Mouse (Mus musculus) 416B (cell line): ENCODE data around the gene Gemin4.
"Not testable (repeated sequence)": the region's sequence is repeated elsewhere in the genome, so short reads cannot be mapped to it uniquely, and the experiment has no call there.

Experiments used
- DNase-seq: peaks from one replicate; pipeline ENCODE4 v3.0.0; 2011; ENCODE audit warnings: low read depth

Gene Gemin4

DNA sequence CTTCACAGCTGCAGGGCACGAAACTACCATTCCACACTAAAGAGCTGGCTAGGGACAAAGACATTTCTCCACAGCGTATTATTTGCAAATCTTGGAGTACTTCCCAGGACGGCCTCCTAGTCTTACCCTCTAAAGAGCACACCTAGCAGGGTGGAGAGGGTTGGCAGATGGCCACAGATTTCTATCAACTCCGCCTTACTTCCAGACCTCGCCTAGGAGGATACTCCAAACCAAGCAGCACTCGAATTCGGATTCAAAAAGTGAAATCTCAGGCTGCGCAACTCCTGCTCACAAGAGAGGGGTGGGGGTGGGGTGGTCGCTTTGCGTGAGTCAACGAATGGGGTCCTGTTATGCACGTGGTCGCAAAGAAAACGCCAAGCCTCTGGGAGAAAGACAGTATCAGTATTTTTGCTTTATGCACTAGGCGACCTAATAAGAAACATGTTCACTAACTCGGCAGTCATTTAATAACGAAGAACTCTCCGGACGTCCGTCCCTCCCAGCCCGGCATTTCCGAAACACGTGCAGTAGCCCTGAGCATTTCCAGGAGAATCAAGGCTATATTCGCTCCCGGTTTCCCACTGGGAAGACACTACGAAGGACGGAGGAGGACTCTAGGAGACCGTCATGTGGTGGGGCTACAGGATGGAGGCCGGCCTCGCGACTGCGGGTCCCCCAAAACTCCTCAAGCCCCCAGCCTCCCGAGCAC, 629 bp downstream of the Gemin4 start:
- DNase-seq, result peak; percentile 57

DNA sequence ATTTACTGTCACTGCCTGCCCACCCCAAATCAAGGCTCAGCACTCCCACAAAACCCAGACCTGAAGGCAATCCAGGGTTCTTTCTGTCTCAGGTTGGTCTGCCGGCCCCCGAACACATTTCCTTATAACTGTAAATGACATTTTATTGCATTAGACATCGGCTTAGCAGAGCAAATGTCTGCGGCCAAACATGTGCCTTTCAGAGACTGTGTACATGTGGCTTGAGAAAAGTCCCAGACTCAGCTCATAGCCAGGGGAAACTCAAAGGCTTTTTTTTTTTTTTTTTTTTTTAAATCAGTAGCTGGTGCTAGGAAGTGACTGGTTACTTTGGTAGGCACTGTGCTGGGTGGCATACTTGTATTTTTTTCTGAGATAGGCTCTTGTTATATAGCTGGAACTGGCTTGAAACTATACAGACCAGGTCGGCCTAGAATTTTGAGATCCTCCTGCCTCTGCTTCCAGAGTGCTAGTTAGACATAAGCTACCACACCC, 1.4 kb downstream of the Gemin4 start:
- DNase-seq, result no peak

DNA sequence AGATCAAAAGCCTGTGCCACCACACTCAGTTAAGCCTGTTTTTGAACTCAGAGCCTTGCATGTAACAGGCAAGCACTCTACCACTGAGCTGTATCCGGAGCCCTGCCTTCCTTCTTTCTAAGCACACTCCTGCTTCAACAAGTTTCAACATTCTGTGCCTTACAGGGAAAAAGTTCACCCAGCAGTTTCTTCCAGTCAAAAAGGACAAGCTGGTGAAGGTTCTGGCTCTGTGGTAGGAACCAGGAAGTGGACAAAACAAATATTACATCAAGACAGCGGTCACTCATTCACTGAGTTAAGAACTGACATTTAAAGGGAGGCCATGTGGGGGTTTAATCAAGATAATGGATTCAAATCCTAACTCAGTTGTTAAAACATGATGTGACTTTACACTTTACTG, 2.5 kb downstream of the Gemin4 start:
- DNase-seq, result peak; percentile 61

DNA sequence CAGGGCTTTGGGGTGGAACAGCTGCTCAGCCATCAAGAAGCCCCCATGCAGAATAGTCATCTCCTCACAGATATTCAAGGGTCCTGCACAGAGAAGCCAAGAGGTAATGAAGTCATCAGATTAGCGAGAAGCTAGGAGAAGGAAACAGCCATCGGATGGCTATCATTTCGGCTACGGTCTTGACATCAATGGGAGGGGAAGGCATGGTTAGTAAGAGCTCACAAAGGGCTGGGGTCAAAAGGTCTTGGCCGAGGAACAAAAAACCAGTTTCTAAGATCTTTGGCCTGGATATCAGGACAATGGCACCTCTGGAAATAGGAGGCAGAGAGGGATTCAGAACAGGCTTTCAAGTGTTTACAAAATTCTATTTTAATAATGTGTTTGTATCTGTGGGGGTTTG, 3.6 kb downstream of the Gemin4 start:
- no peak for DNase-seq

DNA sequence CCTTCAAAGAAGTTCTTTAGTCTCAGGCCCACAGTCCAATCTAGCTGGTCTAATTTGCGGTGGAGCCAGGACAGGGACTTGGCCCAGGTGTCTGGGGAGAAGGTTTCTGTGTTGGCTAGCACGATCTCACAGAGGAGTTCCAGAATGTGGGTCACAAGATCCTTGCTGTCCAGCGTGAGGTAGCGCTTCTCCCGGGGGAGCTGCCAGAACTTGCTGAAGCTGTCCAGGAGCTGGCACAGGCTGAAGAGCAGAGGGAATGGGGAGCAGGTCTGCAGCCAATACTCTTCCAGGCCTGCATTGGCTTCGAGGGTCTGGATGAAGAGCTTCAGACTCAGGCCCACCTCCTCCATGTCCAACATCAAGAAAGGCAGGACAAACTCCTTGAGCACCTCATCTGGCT, 5.9 kb downstream of the Gemin4 start:
- DNase-seq, result not testable (repeated sequence)

DNA sequence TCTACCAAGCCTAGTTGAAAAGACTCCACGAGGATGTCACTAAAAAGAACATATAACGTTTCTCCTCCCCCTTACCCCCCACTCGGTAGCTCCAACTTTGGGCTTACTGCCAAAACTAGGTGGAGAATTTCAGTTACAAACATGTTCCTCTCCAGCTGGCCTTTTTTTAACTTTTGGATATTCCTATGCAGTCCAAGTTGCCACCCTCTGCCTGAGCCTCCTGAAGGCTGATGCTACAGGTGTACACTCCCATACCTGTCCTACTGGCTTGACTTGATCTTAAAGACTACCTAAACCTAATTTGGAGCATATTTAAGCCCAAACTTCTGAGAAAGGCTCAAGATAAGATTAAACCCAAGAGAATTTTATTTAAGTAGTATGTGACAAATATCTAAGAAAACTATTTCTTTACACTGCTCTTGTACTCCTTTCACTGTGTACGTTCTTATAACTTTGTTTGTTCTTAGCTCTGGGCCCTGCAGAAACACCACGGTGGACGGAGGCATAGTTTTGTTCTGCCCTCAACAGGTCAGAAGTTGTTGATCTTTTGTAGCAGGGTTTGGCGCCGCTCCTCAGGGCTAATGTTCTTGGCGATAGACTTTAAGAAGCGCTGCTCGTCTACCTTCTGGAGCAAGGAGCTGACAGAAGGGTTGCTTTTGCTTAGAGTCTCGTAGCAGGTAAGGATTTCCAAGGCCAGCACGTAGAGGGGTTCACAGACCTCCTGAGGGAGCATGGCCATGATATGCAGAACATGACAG, 7.1 kb downstream of the Gemin4 start:
- DNase-seq, result no peak

DNA sequence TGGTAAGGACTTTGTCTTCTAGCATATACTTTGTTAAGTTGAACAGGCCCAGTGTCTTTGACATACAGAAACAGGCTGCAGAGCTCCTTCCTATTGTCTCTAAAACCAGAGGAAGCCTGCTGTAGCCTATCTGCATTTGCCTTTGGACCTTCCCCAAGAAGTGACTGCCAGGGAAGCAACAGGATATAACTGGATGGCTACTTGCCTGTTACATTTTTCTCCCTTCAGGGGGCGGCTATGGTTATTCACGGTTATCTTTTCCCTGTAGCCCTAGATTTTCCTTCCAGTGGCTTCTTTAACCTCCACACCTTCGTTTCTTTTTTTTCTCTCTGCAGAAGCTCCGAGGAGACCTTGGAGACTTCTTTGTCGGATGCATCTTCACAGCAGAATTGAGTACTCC, 10.7 kb downstream of the Gemin4 start:
- no peak for DNase-seq

DNA sequence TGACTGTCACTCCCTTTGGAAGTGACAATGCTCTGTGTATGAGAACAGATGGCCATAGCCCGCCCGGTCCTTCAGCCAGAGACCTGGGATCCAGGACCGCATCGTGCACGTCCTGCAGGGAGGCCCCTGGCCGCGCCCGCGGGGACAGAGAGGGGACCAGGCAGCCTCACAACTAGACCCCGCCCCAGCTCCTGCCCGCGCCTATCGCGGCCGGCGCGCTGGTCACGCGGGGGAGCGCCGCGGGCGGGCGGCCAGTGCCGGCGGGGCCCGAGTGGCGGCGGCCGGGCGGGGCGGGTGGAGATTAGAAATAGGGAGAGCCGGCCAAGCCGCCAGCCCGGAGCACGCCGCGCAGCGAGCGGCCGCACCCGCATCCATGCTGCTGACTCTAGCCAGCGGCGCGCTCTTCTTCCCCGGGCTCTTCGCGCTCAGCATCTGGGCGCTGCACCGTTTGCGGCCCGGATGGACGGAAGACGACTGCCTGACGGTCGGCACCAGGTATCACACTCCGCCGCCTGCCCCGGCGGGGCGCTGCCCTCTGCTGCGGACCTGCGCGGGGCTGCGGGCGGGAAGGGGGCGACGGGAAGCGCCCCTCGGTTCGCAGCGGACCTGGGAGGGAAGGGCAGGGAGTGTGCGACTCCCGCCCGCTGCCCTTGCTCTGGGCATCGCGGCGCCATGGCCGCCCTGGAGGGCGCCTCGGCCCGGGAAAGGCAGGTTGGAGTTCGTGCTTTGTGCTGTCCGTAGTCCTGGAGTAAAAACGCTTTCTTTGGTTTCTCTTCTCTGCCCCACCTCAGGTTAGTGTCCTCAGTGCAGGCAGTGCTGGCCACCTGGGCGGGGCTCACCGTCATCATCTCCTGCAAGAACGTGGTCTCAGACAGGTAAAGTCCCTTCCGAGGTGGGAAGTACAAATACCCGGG, 15.4 kb downstream of the Gemin4 start:
- peak; percentile 46 for DNase-seq

DNA sequence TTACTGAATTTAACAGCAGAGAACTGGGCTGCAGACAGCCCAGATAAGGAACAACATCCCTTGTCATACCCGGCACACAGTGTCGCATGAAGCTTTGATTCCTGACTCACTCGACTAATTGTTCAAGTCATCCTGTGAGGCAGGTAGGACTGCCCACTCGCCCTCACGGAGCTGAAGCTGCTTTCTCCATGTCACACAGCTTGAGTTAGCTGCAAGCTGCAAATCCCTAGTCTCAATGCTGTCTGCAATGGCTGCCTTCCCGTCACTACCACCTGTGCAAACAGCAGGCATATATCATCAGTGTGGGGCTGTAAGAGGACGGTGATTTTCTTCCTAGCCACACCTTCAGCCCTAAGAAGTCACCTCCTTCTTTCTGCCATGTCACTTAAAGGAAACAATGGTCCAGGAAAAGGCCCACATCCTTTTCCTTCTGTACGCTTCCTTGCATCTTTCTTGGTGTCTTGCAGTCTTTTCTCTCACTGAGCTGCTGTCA, 20.4 kb downstream of the Gemin4 start:
- DNase-seq, result no peak

DNA sequence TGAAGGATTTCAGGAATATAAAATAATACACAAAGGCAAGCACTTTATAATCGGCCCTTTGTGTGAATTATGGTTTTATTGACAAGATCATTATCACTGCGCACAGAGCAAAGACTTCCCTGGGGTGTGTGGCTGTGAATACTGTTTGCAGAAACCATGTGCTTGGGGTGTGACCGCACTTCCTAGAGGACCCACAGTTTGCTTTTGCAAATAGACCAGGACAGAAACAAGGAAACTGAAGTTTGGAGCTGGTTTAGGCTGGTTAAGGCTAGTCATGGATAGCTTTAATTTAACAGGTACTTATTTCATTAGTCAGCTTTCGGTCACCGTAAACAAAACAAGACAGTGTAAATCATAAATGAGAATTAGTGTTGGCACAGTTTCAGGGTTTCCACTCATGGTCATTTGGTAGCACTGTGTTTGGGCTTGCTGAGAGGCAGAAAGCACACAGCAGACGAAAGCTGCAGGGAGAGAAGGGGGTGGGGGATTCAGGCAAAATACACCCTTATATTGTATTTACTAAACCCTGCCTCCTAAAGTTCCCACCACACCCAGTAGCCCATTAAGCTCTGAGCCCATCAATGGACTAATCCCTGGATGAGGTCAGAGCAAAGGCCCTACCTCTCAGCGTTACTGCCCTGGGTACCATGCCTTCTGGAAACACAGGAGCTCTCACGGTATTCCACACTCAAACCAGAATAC, 21.0 kb downstream of the Gemin4 start:
- peak; percentile 43 for DNase-seq

DNA sequence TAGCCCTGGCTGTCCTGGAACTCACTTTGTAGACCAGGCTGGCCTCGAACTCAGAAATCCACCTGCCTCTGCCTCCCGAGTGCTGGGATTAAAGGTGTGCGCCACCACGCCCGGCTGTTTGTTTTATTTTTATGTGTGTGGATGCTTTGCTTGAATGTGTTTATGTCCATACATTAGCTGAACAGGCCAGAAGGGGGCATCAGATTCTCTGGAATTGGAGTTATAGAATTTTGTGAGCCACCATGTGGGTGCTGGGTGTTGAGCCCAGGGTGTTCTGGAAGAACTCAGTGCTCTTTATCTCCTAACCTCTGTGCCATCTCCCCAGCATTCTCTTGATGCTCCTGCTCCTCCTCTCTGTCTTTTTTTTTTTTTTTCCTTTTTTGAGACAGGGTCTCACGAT, 30.6 kb downstream of the Gemin4 start:
- DNase-seq, result peak; percentile 59

DNA sequence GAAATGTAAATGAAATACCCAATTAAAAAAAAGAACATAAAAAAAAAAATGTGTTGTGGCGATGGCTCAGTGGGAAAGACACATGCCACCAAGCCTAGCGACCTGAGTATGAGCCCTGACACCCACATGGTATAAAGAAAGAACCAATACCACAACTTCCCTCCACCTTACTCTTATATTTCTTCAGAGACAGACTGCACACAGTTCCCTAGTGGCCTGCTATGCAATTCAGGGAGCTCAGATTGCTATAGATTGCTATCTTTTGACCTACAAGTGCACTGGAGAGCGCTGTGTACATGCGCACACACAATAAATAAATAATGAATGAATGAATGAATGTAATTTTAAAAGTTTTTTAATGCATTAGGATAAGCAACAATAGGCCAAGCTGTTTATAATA, 33.7 kb downstream of the Gemin4 start:
- DNase-seq, result peak; percentile 34

DNA sequence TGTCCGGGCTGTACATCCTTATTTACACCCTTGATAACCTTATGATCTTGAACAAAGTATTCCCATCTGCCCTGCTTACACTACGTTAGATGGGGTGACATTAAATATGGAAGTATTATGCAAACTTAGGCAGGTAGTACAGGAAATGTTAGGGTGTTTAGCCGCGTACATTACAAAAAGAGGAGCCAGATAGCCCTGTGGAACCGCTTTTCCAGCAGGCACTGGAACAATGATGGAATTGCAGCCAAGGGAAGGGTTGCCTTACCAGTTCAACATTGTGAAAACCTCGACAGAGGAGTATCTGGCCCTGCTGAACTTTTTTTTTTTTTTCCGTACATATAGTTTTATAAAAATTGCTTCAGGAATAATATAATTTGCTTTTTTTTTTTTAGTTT, 37.3 kb downstream of the Gemin4 start:
- DNase-seq, result no peak

DNA sequence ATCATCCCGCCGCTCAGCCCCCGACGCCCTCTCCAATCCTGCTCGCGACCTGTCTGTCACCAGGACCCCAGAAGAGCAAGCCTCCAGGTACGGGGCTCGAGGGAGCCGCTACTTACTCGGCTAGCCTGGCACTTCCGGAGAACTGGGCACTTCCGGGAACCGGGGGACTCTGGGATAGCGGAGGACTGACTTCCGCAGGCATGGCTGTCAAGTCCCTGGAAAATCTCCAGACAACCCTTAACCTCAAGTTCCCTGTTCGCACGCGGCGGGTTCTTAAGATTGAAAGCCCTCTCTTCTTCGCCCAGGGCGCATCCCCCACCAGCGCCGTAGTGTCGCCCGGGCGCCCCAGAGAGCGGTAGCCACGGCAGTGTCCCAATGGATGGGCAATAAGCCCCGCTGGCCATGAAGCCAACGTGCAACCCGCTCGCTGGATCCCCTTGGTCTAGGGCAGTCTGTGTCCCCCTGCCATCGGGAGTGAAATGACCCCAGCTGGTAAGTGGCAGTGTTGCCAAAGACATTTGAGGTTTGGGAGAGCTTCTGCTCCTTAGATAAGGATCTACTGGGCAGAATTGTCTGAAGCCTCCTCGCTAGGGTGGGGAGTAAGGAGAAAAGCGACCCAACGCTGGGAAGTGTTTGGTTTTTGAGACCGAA, 37.8 kb downstream of the Gemin4 start, which contains the start of the genes Vps53 and Fam57a:
Gene Vps53 (minus strand): TSS at position 153 of the 651 bp plus-strand sequence.
Gene Fam57a (plus strand): TSS at position 177 of the 651 bp plus-strand sequence.
- DNase-seq, result peak; percentile 86

DNA sequence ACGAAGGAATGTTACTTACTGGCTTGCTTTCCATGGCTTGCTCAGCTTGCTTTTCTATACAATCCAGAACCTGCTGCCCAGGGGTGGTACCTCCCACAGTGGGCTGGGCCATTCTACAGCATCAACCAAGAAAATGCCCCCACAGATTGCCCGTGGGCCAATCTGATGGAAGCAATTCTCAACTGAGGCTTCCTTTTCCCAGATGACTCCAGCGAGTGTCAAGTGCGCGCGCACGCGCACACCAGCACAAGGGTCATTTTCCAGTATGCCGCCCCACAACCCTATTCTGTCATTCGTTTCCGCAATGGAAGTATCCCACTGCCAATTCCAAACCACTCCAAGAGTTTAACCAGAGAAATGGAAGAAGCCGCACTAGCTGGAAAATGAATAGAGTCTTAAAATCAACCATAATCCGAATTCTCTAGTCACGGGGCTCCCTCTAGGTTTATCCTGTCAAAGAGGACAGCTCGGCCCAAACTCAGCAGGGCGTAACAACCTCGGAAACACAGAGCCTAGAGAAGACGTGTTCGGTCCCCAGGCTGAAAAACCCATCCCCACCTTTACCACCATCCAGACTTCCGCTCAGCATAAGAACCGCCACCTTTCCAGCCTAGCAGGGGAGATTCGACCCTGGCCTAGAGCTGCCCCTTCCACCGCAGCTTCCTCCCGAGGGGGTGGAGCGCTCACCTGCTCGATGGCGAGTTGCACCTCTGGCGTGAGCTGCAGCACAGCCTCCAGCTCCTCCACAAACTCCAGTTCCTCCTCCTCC, 38.6 kb downstream of the Gemin4 start:
- DNase-seq, result peak; percentile 85

DNA sequence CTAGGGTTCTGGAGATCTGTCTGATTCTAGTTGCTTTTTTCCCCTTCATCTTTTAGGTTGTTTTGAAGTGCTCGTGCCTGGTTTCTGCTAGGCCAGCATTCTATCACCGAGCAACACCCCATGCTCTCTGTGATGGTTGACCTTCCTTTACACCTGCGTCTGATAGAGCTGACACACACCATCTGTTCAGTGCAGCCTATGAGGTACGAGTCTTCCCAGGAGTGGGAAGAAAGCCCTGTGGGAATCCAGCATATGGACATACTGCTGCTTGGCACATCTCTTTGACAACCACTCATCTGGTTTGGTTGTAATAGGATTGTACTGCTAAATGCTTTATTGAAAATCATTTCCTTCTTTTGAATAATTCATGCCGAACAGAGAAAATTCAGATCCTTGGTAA, 47.3 kb downstream of the Gemin4 start:
- no peak for DNase-seq

DNA sequence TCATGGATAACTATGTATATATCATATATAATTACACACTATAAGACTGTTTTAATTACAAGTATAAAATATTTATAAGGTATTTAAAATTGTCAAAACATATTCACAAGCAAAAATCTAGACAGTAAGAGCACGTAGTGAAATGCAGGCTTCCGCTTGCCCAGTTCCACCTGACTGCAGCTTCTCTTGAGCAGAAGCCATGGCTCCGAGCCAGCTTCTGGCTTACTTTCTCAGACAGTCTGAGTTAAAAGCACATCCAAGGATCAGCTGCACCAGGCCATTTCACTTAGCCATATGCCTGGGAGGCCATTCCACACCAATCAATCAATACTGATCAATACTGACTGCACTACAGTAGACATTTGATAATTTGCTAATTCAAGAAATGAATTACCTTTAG, 48.5 kb downstream of the Gemin4 start:
- no peak for DNase-seq

DNA sequence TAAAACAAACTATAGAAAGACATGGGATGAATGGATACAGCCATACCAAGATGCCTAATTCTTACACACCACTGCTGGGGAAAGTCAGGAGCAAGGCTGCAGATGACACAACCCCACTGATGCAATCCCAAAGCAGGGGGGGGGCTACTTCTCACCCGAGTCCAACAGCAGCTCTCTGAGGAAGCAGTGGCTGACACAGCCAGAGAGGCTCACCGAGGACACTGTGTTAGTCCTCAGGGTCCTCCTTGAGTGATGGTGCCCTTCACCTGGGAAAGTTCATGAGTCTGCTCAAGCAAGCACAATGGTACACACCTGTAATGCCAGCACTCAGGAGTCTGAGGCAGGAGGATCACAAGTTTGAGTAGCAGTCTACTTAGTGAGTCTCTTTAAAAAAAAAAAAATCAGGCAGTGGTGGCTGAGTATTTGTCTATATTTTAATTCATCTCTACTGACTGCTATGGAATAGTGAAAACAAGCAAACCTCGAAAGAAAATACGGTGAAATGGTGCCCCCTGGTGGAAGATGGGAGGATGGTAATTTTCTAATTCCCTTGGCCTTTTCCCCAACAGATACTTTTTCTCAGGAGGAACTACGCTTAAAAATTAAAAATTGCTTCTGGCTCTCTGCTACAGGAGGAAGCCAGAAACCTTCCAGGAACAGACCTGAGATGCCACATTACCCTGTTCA, 50.2 kb downstream of the Gemin4 start:
- peak; percentile 78 for DNase-seq

DNA sequence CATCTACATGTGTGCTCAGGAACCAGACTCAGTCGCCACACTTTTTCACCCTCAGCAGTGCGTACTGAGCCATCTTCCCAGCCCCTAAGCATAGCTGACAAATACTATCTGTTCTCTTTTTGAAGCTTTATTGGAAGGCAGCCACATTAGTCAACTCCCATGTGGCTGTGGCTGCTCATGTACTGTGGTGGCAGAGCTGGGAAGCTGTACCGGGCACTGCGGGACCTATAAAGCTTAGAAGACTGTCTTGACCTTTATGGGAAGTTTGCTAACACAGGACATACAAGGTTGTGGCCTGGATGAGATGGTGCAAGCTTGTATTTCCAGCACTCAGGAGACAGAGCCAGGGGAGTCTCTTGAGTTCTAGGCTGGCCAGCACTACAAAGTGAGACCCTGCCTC, 50.8 kb downstream of the Gemin4 start:
- peak; percentile 33 for DNase-seq
